Mouse (Mus musculus) lung, postnatal 0 days (tissue): ENCODE results near the gene Pabpc1l.

Experiments
- CTCF ChIP-seq: IDR thresholded peaks from 2 replicates; pipeline ENCODE4 v1.5.1; 2016; ENCODE audit warnings: antibody characterized with exemption, mild to moderate bottlenecking
- EP300 ChIP-seq: IDR thresholded peaks from 2 replicates; pipeline ENCODE4 v1.6.1; 2016; ENCODE audit warnings: antibody characterized with exemption, mild to moderate bottlenecking, control low read depth

GRCm38 (mm10) chr2:163992871-163993270 lies 32.4 kb upstream of the Pabpc1l start:
- TF ChIP-seq CTCF (no peak), EP300 (no peak)
